Mouse (Mus musculus) midbrain, postnatal 0 days (tissue): ENCODE measurements around the gene Hprt. TPM values are rescaled to one million over a fixed set of nuclear protein-coding genes. Genes with fewer than 3 reads are reported as not detected.

Experiments
- ATAC-seq: fragments of 200-750 bp; cut with Nextera tagmentation; 2 replicates; pipeline ENCODE4 v1.8.0; 2017; ENCODE audit warnings: moderate number of reproducible peaks, mild to moderate bottlenecking, moderate TSS enrichment, moderate library complexity; ENCODE audit not compliant: low FRiP score
- DNase-seq: peaks from one replicate; pipeline ENCODE4 v3.0.0-alpha.2; 2015; ENCODE audit warnings: low spot score
- H3K27ac ChIP-seq: fragments of 300-500 bp; sonication (generic); 2 replicates; pipeline ENCODE4 v1.5.1; 2014; ENCODE audit warnings: low read depth, mild to moderate bottlenecking, low read length, mixed read lengths
- H3K27me3 ChIP-seq: fragments of 300-500 bp; sonication (generic); 2 replicates; pipeline ENCODE4 v1.6.1; 2014; ENCODE audit warnings: low read length, control low read depth, mixed read lengths; ENCODE audit not compliant: insufficient read depth
- H3K36me3 ChIP-seq: fragments of 300-500 bp; sonication (generic); 2 replicates; pipeline ENCODE4 v1.6.1; 2014; ENCODE audit warnings: low read length, control low read depth, mixed read lengths; ENCODE audit not compliant: insufficient read depth
- H3K4me1 ChIP-seq: fragments of 300-500 bp; sonication (generic); 2 replicates; pipeline ENCODE4 v1.6.1; 2014; ENCODE audit warnings: mild to moderate bottlenecking, control low read depth, antibody characterized with exemption, low read length, mixed read lengths; ENCODE audit not compliant: insufficient read depth
- H3K4me2 ChIP-seq: fragments of 300-500 bp; sonication (generic); 2 replicates; pipeline ENCODE4 v1.6.1; 2014; ENCODE audit warnings: low read depth, mild to moderate bottlenecking, low read length, mixed read lengths; ENCODE audit not compliant: poor library complexity, severe bottlenecking
- H3K4me3 ChIP-seq: fragments of 300-500 bp; sonication (generic); 2 replicates; pipeline ENCODE4 v1.5.1; 2014; ENCODE audit warnings: low read depth, mild to moderate bottlenecking, low read length, moderate library complexity
- H3K9ac ChIP-seq: fragments of 300-500 bp; sonication (generic); replicated peaks from 2 replicates; pipeline ENCODE4 v1.6.1; 2014; ENCODE audit warnings: mild to moderate bottlenecking, low read length, moderate library complexity, mixed read lengths; ENCODE audit not compliant: poor library complexity, severe bottlenecking
- H3K9me3 ChIP-seq: fragments of 300-500 bp; sonication (generic); 2 replicates; pipeline ENCODE4 v1.6.1; 2016; ENCODE audit warnings: low read length, control low read depth
- CTCF ChIP-seq: IDR thresholded peaks from 2 replicates; pipeline ENCODE4 v1.5.1; 2016; ENCODE audit warnings: antibody characterized with exemption, mild to moderate bottlenecking
- WGBS: fragments of 180-500 bp; shearing (Covaris S2); extraction: QIAGEN DNeasy Blood & Tissue Kit; methylation state at CpG from one replicate; pipeline ENCODE4 v1.1.7; 2014; 5-methylcytosine and 5-hydroxymethylcytosine counted together
- polyA plus RNA-seq: library from polyadenylated mRNA; unstranded; fragments of >200 nt; fragmentation: Nextera tagmentation; extraction: Ambion mirVana; gene quantifications from 2 replicates; pipeline ENCODE4 v1.2.1, GENCODE M21; 2015
- total RNA-seq: library from RNA; depleted of rRNA; stranded (reverse); fragments of >200 nt; gene quantifications from 2 replicates; pipeline ENCODE4 v1.2.3, GENCODE M21; 2014

The Hprt gene
- total and polyA plus RNA-seq, 2 experiments from 2014 or later: 46.5 to 179 TPM

DNA sequence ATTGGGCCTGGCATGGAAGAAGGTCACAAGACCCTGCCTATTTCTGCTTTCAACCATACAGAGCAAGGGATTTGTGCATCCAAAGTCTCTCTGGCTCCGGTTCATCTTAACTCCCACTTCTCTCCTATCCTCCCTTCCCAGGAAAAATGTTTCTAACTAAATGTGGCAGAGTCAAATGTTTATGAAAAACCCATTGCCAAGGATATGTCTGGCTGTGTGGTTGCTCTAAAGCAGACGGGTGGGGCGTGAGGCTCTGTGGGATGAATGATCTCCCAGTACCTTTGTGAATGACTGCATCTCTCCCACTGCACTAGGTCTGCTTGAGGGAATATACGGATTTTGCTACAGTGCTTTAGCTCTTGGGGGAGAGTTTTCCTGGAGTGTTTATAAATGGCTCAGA, 58.1 kb downstream of the Hprt start:
- DNase-seq: no peak
- no peaks in the 10 kb centered on the region for H3K36me3 ChIP-seq
- no peak overlapping the region for H3K27ac ChIP-seq
- no peak overlapping the region for H3K9ac ChIP-seq
- no peaks in the 10 kb centered on the region for H3K9me3 ChIP-seq
- no peak overlapping the region for H3K4me2 ChIP-seq
- no peak for ATAC-seq
- TF ChIP-seq CTCF: no peak
- 77% methylated on average over 4 of the region's 4 CpGs for WGBS
- H3K4me1 ChIP-seq: no peaks in the 10 kb centered on the region
- H3K4me3 ChIP-seq: no peak overlapping the region
- no peaks in the 10 kb centered on the region for H3K27me3 ChIP-seq

- Histone ChIP-seq H3K9me3 (no peaks in the 10 kb centered on the region), H3K4me1 (no peaks in the 10 kb centered on the region), H3K4me2 (no peak overlapping the region), H3K9ac (no peak overlapping the region), H3K27me3 (no peaks in the 10 kb centered on the region), H3K27ac (no peak overlapping the region), H3K36me3 (no peaks in the 10 kb centered on the region), H3K4me3 (no peak overlapping the region)
- TF ChIP-seq CTCF: no peak
- ATAC-seq (no peak), DNase-seq (no peak)
- WGBS: 72% methylated on average over 2 of the region's 2 CpGs
Observed at GRCm38 (mm10) chrX:53046911-53047310, 59.0 kb downstream of the Hprt start.

- ATAC-seq: no peak
- H3K4me2 ChIP-seq: no peak overlapping the region
- no peaks in the 10 kb centered on the region for H3K9me3 ChIP-seq
- H3K4me1 ChIP-seq: no peaks in the 10 kb centered on the region
- TF ChIP-seq CTCF: no peak
- DNase-seq: no peak
- H3K9ac ChIP-seq: no peak overlapping the region
- no peaks in the 10 kb centered on the region for H3K36me3 ChIP-seq
- no peaks in the 10 kb centered on the region for H3K27me3 ChIP-seq
- no peak overlapping the region for H3K27ac ChIP-seq
- no peak overlapping the region for H3K4me3 ChIP-seq
- 50% methylated on average over 4 of the region's 4 CpGs for WGBS
Observed at GRCm38 (mm10) chrX:53049196-53049595, 61.3 kb downstream of the Hprt start.

DNA sequence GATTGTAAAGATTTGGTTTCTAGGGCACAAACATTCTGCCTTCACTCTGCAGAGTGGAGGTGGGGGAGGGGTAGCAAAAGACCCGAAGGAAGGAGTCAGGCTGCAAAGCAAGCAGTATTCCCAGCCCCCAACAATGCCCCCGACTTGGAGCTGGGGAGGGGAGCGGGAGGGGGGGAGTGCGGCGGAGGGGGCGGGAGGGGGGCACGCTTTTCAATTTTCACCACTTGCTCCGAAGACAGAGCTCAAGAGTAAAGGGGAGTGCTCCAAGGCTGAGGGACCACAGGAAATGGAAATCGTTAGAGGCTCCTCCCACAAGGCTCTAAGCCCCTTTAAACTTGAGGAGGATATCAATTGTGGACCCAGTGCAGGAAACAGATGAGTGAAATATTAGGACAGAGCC, 62.4 kb downstream of the Hprt start:
- no peak overlapping the region for H3K27ac ChIP-seq
- H3K4me1 ChIP-seq: no peaks in the 10 kb centered on the region
- no peak for DNase-seq
- no peak overlapping the region for H3K9ac ChIP-seq
- no peaks in the 10 kb centered on the region for H3K36me3 ChIP-seq
- no peaks in the 10 kb centered on the region for H3K9me3 ChIP-seq
- WGBS: 19% methylated on average over 9 of the region's 9 CpGs
- ATAC-seq: no peak
- H3K27me3 ChIP-seq: no peaks in the 10 kb centered on the region
- no peak overlapping the region for H3K4me3 ChIP-seq
- no peak for TF ChIP-seq CTCF
- peak overlapping the region; percentile 33 for H3K4me2 ChIP-seq

DNA sequence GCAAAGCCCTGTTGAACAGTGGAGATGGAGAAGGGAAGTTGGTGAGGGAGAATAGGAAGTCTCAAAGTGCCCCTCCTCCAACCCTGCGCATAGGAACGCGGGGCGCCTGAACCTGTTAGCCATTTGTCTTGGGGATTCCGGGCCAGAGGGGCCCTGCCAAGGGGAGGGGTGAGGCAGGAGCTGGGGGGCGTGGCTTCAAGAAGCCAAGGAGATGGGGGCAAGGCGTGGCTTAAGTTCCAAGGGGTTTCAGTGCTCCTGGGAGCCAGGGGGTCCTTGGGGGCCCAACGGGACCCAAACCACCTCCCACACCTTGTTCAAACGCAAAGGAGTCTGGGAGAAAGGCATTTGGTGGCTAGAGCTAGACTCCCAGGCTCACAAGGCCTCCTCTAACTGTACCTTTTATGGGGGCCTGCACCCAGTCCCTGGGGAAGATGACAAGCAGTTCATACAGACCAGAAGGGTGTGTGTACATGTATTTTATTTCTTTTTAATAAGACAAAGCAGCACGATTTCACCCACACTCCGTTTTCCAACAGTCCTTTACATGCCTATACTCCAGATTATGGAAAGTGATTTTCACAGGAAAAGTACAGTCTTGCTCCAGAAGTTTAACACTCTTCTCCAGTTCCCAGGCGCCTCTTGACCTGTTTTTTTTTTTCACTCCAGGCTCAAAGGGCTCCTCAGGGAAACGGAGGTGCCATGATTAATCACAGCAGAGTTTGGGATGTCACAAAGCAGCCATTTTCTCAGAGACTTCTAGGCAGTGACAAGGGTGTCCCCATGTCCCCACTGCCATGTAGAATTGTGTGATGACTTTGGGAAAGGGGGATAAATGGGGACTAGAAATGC, 64.9 kb downstream of the Hprt start:
- Histone ChIP-seq H3K4me2 (no peak overlapping the region), H3K9ac (no peak overlapping the region), H3K9me3 (no peaks in the 10 kb centered on the region), H3K27ac (no peak overlapping the region), H3K27me3 (no peaks in the 10 kb centered on the region), H3K4me1 (no peaks in the 10 kb centered on the region), H3K4me3 (no peak overlapping the region), H3K36me3 (no peaks in the 10 kb centered on the region)
- 32% methylated on average over 11 of the region's 13 CpGs for WGBS
- ATAC-seq (no peak), DNase-seq (no peak)
- TF ChIP-seq CTCF: no peak

DNA sequence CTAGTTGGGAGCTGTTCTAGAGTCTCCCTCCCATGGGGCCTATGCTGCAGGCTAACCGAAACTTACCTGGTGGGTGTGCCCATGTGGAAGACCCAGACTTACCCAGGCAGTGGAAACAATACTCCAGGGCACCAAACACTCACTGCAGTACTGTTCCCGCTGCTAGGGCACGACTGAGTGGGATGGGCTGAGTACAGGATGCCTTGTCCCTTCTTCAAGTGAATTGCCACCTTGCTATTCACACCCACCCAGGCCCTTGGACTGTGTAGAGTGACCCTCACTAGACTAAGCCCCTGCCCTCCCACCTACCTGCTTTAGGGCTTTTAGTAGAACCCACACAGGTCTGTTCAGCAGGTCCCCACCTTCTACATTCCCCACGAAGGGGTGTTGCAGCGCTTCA, 65.9 kb downstream of the Hprt start:
- no peak for ATAC-seq
- Histone ChIP-seq H3K27me3 (no peaks in the 10 kb centered on the region), H3K9me3 (no peaks in the 10 kb centered on the region), H3K27ac (no peak overlapping the region), H3K9ac (no peak overlapping the region), H3K4me1 (no peaks in the 10 kb centered on the region), H3K36me3 (no peaks in the 10 kb centered on the region), H3K4me2 (no peak overlapping the region), H3K4me3 (no peak overlapping the region)
- WGBS: 73% methylated on average over 5 of the region's 5 CpGs
- DNase-seq: no peak
- TF ChIP-seq CTCF: no peak
